Mouse (Mus musculus): ENCODE results near the gene Bap1.

GRCm38 (mm10) chr14:31240528-31240927, 10.7 kb upstream of the Bap1 start:
- TF ChIP-seq POLR2A (IDR thresholded peaks at IDR 0.05; ENCODE audit: borderline replicate concordance, insufficient read depth, low read length), result no peak
- no peak for TF ChIP-seq CTCF (IDR thresholded peaks at IDR 0.05; ENCODE audit: borderline replicate concordance, insufficient read depth, low read depth, low read length)
